Mouse (Mus musculus): ENCODE results near the gene Siah3. TPM values are rescaled to one million over a fixed set of nuclear protein-coding genes. Genes with fewer than 3 reads are reported as not detected.

Gene Siah3
- total and polyA plus RNA-seq, 2 experiments = not detected

DNA sequence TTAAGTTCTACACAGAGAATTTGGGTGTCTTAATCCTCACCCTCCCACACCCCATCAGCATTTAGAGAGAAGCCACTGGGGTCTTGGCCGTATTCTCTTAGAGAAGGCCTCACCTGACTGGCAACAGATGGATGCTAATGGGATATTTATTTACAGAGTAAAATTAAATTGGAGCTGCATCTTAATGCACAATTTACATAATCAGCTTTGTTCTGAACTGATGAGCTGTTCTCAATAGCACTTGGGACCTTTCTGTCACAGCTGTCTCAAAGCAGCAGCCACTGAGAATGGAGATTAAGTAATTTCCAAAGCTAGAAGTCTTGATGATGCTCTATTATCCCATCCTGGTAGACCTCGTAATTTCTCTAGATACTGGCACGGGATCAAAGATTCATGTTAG is 110.5 kb downstream of the Siah3 start:
- WGBS = 87% methylated on average over 3 of the region's 3 CpGs

GRCm38 (mm10) chr14:75579010-75579409 is 123.2 kb downstream of the Siah3 start:
- H3K4me1 ChIP-seq (ENCODE audit: control insufficient read depth, insufficient read depth, low read length) = no peaks in the 10 kb centered on the region
- no peaks in the 10 kb centered on the region for H3K79me2 ChIP-seq (ENCODE audit: control insufficient read depth, insufficient read depth, low read length)
- H3K27ac ChIP-seq (replicated peaks; ENCODE audit: insufficient read depth, low read depth, low read length) = no peak overlapping the region
- H3K36me3 ChIP-seq (ENCODE audit: control insufficient read depth, insufficient read depth, low read length) = no peaks in the 10 kb centered on the region
- no peaks in the 10 kb centered on the region for H3K27me3 ChIP-seq (ENCODE audit: control insufficient read depth, insufficient read depth, low read length)
- TF ChIP-seq POLR2A (IDR thresholded peaks at IDR 0.05; ENCODE audit: extremely low read depth, insufficient read depth, low read length) = no peak
- TF ChIP-seq CTCF (IDR thresholded peaks at IDR 0.05; ENCODE audit: low read depth, low read length) = no peak
- H3K4me3 ChIP-seq (ENCODE audit: insufficient read depth, low read depth, low read length) = no peak overlapping the region
- WGBS = 71% methylated on average over 6 of the region's 6 CpGs
- DNase-seq (ENCODE audit: extremely low read depth, low read depth, low spot score) = no peak
- H3K9ac ChIP-seq (ENCODE audit: low read depth, low read length) = no peak overlapping the region

More for the DNA sequence above, 110.5 kb downstream of the Siah3 start:
- TF ChIP-seq POLR2A (IDR thresholded peaks at IDR 0.05; ENCODE audit: extremely low read depth, insufficient read depth, low read length) = no peak
- TF ChIP-seq CTCF (IDR thresholded peaks at IDR 0.05; ENCODE audit: low read depth, low read length) = no peak
- H3K4me1 ChIP-seq (ENCODE audit: control insufficient read depth, insufficient read depth, low read length) = no peaks in the 10 kb centered on the region
- no peak overlapping the region for H3K27ac ChIP-seq (replicated peaks; ENCODE audit: insufficient read depth, low read depth, low read length)
- H3K9ac ChIP-seq (ENCODE audit: low read depth, low read length) = no peak overlapping the region
- no peaks in the 10 kb centered on the region for H3K36me3 ChIP-seq (ENCODE audit: control insufficient read depth, insufficient read depth, low read length)
- no peaks in the 10 kb centered on the region for H3K27me3 ChIP-seq (ENCODE audit: control insufficient read depth, insufficient read depth, low read length)
- H3K79me2 ChIP-seq (ENCODE audit: control insufficient read depth, insufficient read depth, low read length) = no peaks in the 10 kb centered on the region
- no peak for DNase-seq (ENCODE audit: extremely low read depth, low read depth, low spot score)
- no peak overlapping the region for H3K4me3 ChIP-seq (ENCODE audit: insufficient read depth, low read depth, low read length)

Other genes starting within 250 kb of the Siah3 start
- 480 and 574 TPM in 2 replicates for gene Cpb2, start 213.7 kb upstream of the Siah3 start, total RNA-seq (2014; rRNA removed)
- gene Cpb2, start 213.7 kb upstream of the Siah3 start, polyA plus RNA-seq (2012; rRNA removed) = 130 and 147 TPM in 2 replicates
- 9.0 and 13.5 TPM in 2 replicates for gene Zc3h13, start 171.6 kb upstream of the Siah3 start, total RNA-seq (2014; rRNA removed)
- gene Zc3h13, start 171.6 kb upstream of the Siah3 start, polyA plus RNA-seq (2012; rRNA removed) = 3.3 and 6.1 TPM in 2 replicates
- not detected in 2 replicates for gene Spert, start 137.1 kb downstream of the Siah3 start, total RNA-seq (2014; rRNA removed)
- gene Spert, start 137.1 kb downstream of the Siah3 start, polyA plus RNA-seq (2012; rRNA removed) = not detected in 2 replicates
- not detected in 2 replicates for gene Erich6b, start 186.3 kb downstream of the Siah3 start, total RNA-seq (2014; rRNA removed)
- not detected in 2 replicates for gene Erich6b, start 186.3 kb downstream of the Siah3 start, polyA plus RNA-seq (2012; rRNA removed)